Mouse (Mus musculus): Measurements from ENCODE around the gene Asxl1.
"Not testable (repeated sequence)": the region's sequence is repeated elsewhere in the genome, so short reads cannot be mapped to it uniquely, and the experiment has no call there.

Asxl1 gene

GRCm38 (mm10) chr2:153345071-153345453 lies 567 bp upstream of the Asxl1 start:
- no peak for DNase-seq (ENCODE audit: low read depth, low spot score)

GRCm38 (mm10) chr2:153346221-153347182 lies 873 bp downstream of the Asxl1 start:
- peak; percentile 70 for DNase-seq (ENCODE audit: low read depth, low spot score)

GRCm38 (mm10) chr2:153347183-153347781 lies 1.7 kb downstream of the Asxl1 start:
- DNase-seq (ENCODE audit: low read depth, low spot score): peak; percentile 53

- DNase-seq (ENCODE audit: low read depth, low spot score): no peak
These were observed 2.6 kb downstream of the Asxl1 start for GRCm38 (mm10) chr2:153348100-153348831.

- DNase-seq (ENCODE audit: low read depth, low spot score): peak; percentile 62
These were observed 5.0 kb downstream of the Asxl1 start for GRCm38 (mm10) chr2:153350552-153351181.

GRCm38 (mm10) chr2:153354648-153355047 lies 9.0 kb downstream of the Asxl1 start:
- DNase-seq (ENCODE audit: low read depth, low spot score): no peak

- DNase-seq (ENCODE audit: low read depth, low spot score): no peak
These were observed 11.2 kb downstream of the Asxl1 start for GRCm38 (mm10) chr2:153356784-153357183.

GRCm38 (mm10) chr2:153361101-153361710 lies 15.6 kb downstream of the Asxl1 start:
- no peak for DNase-seq (ENCODE audit: low read depth, low spot score)

- DNase-seq (ENCODE audit: low read depth, low spot score): not testable (repeated sequence)
These were observed 18.9 kb downstream of the Asxl1 start for GRCm38 (mm10) chr2:153364531-153364930.

- DNase-seq (ENCODE audit: low read depth, low spot score): no peak
These were observed 25.2 kb downstream of the Asxl1 start for GRCm38 (mm10) chr2:153370871-153371270.

- no peak for DNase-seq (ENCODE audit: low read depth, low spot score)
These were observed 29.8 kb downstream of the Asxl1 start for GRCm38 (mm10) chr2:153375380-153375779.

GRCm38 (mm10) chr2:153380479-153380878 lies 34.9 kb downstream of the Asxl1 start:
- DNase-seq (ENCODE audit: low read depth, low spot score): no peak

GRCm38 (mm10) chr2:153389831-153390230 lies 44.2 kb downstream of the Asxl1 start:
- DNase-seq (ENCODE audit: low read depth, low spot score): no peak

GRCm38 (mm10) chr2:153393045-153393444 lies 47.4 kb downstream of the Asxl1 start:
- no peak for DNase-seq (ENCODE audit: low read depth, low spot score)

GRCm38 (mm10) chr2:153397790-153398515 lies 52.3 kb downstream of the Asxl1 start:
- no peak for DNase-seq (ENCODE audit: low read depth, low spot score)

- no peak for DNase-seq (ENCODE audit: low read depth, low spot score)
These were observed 53.5 kb downstream of the Asxl1 start for GRCm38 (mm10) chr2:153399166-153399565.

- DNase-seq (ENCODE audit: low read depth, low spot score): no peak
These were observed 58.4 kb downstream of the Asxl1 start for GRCm38 (mm10) chr2:153404062-153404461.

- DNase-seq (ENCODE audit: low read depth, low spot score): no peak
These were observed 59.3 kb downstream of the Asxl1 start for GRCm38 (mm10) chr2:153404882-153405281.

- DNase-seq (ENCODE audit: low read depth, low spot score): no peak
These were observed 61.3 kb downstream of the Asxl1 start for GRCm38 (mm10) chr2:153406882-153407281.

- DNase-seq (ENCODE audit: low read depth, low spot score): no peak
These were observed 63.3 kb downstream of the Asxl1 start for GRCm38 (mm10) chr2:153408971-153409370.

- no peak for DNase-seq (ENCODE audit: low read depth, low spot score)
These were observed 65.9 kb downstream of the Asxl1 start for GRCm38 (mm10) chr2:153411557-153411956.
